Mouse (Mus musculus) lung, embryonic 16.5 days (tissue): ENCODE measurements around the gene Aoc3. TPM values are rescaled to one million over a fixed set of nuclear protein-coding genes. Genes with fewer than 3 reads are reported as not detected.
A peak's percentile ranks its signal among the peaks of the same experiment; 100 is the strongest.
"Not testable (repeated sequence)": the region's sequence is repeated elsewhere in the genome, so short reads cannot be mapped to it uniquely, and the experiment has no call there.

Source experiments
- ATAC-seq: fragments of 200-750 bp; cut with Nextera tagmentation; 2 replicates; pipeline ENCODE4 v1.8.0; 2017; ENCODE audit warnings: low read depth, mild to moderate bottlenecking, moderate library complexity
- H3K27ac ChIP-seq: fragments of 300-500 bp; sonication (generic); 2 replicates; pipeline ENCODE4 v1.5.1; 2014; ENCODE audit warnings: mild to moderate bottlenecking, control low read depth, low read length
- H3K27me3 ChIP-seq: fragments of 300-500 bp; sonication (generic); 2 replicates; pipeline ENCODE4 v1.6.1; 2014; ENCODE audit warnings: low read depth, low read length, mixed read lengths; ENCODE audit not compliant: control insufficient read depth, insufficient read depth
- H3K36me3 ChIP-seq: fragments of 300-500 bp; sonication (generic); 2 replicates; pipeline ENCODE4 v1.6.1; 2014; ENCODE audit warnings: low read length; ENCODE audit not compliant: control insufficient read depth, insufficient read depth
- H3K4me1 ChIP-seq: fragments of 300-500 bp; sonication (generic); replicated peaks from 2 replicates; pipeline ENCODE4 v1.6.1; 2014; ENCODE audit warnings: low read length, mixed read lengths; ENCODE audit not compliant: control insufficient read depth, insufficient read depth
- H3K4me2 ChIP-seq: fragments of 300-500 bp; sonication (generic); 2 replicates; pipeline ENCODE4 v1.6.1; 2014; ENCODE audit warnings: low read depth, low read length, control low read depth
- H3K4me3 ChIP-seq: fragments of 300-500 bp; sonication (generic); 2 replicates; pipeline ENCODE4 v1.5.1; 2014; ENCODE audit warnings: mild to moderate bottlenecking, low read length, control low read depth
- H3K9ac ChIP-seq: fragments of 300-500 bp; sonication (generic); 2 replicates; pipeline ENCODE4 v1.6.1; 2014; ENCODE audit warnings: low read length, control low read depth
- H3K9me3 ChIP-seq: fragments of 300-500 bp; sonication (generic); 2 replicates; pipeline ENCODE4 v1.6.1; 2016; ENCODE audit warnings: low read length; ENCODE audit not compliant: control insufficient read depth
- WGBS: fragments of 180-500 bp; shearing (Covaris S2); extraction: QIAGEN DNeasy Blood & Tissue Kit; methylation state at CpG from one replicate; pipeline ENCODE4 v1.1.7; 2014; 5-methylcytosine and 5-hydroxymethylcytosine counted together
- polyA plus RNA-seq: library from polyadenylated mRNA; unstranded; fragments of >200 nt; fragmentation: Nextera tagmentation; extraction: Ambion mirVana; gene quantifications from 2 replicates; pipeline ENCODE4 v1.2.1, GENCODE M21; 2015

Aoc3 gene
- polyA plus RNA-seq, 1 experiment from 2014 or later, result 1.9 TPM

DNA sequence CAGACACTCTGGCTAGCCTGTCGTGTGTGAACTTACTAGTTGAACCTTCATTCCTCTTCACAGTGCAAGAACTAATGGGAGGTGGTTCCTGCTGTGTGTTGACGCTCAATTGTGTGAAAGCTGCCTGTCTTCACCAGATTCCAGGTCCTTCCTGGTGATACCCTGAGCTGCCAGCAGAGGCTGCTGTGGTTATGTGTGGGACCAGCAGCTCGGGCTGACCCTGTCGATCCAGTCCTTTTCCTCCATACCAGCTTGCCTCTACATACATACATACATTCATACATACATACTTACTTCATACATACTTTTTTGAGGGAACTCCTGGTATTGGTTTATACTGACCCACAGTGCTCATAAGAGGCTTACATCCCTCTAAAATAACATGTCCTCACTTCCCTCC is 6.8 kb upstream of the Aoc3 start:
- H3K36me3 ChIP-seq, result peaks cover 58% of the 10 kb centered on the region
- no peak overlapping the region for H3K9ac ChIP-seq
- no peak overlapping the region for H3K4me3 ChIP-seq
- H3K9me3 ChIP-seq, result no peaks in the 10 kb centered on the region
- H3K4me1 ChIP-seq, result no peaks in the 10 kb centered on the region
- 8% methylated on average over 4 of the region's 4 CpGs for WGBS
- H3K4me2 ChIP-seq, result no peak overlapping the region
- no peak overlapping the region for H3K27ac ChIP-seq
- ATAC-seq, result peak; percentile 69
- no peaks in the 10 kb centered on the region for H3K27me3 ChIP-seq

DNA sequence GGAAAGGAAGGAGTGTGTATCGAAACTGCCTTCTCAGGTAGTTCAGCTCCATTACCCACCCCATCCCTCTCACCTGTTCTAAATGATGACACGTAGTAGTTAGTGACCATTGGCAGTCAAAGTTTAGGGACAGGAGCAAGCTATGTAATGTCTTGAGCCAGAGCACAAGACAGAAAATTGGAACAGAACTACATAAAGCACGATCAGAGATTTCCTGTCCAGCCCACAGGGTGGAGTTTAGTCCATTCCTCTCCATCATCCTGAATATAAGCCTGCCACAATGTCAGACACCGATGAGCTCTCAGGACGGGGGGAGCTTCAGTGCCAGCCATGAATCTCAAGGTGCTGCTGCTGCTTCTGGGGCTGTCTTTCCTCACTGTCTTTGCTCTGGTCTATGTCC is 5.6 kb upstream of the Aoc3 start, which contains the start of gene Aoc2:
Aoc2 (plus strand) TSS at position 301 of the 400 bp plus-strand sequence.
- Histone ChIP-seq H3K9ac (no peak within 1 kb of the TSS), H3K9me3 (no peaks in the 10 kb centered on the region), H3K4me3 (no peak within 1 kb of the TSS), H3K4me2 (no peak within 1 kb of the TSS), H3K4me1 (no peaks in the 10 kb centered on the region), H3K36me3 (peaks cover 46% of the 10 kb centered on the region), H3K27me3 (no peaks in the 10 kb centered on the region), H3K27ac (no peak within 1 kb of the TSS)
- WGBS, result 79% methylated on average over 5 of the region's 5 CpGs
- ATAC-seq, result no peak

DNA sequence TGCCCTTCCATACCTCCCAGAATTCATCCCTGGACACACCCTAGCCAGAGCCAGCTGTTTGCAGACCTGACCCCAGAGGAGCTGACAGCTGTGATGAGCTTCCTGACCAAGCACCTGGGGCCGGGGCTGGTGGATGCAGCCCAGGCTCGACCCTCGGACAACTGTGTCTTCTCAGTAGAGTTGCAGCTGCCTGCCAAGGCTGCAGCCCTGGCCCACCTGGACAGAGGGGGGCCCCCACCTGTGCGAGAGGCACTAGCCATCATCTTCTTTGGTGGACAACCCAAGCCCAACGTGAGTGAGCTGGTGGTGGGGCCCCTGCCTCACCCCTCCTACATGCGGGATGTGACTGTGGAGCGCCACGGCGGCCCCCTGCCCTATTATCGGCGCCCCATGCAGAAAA is 5.2 kb upstream of the Aoc3 start:
- ATAC-seq, result 0 out of 2 replicates have a peak, but pooled peaks have one; percentile 4
- H3K4me2 ChIP-seq, H3K27ac ChIP-seq, H3K27me3 ChIP-seq, H3K4me1 ChIP-seq, H3K9ac ChIP-seq, H3K9me3 ChIP-seq, H3K4me3 ChIP-seq: not testable (repeated sequence)
- WGBS, result 91% methylated on average over 11 of the region's 11 CpGs
- H3K36me3 ChIP-seq, result peaks cover 42% of the 10 kb centered on the region

GRCm38 (mm10) chr11:101326147-101326546 is 4.3 kb upstream of the Aoc3 start:
- no peaks in the 10 kb centered on the region for H3K27me3 ChIP-seq
- H3K27ac ChIP-seq, result no peak overlapping the region
- H3K36me3 ChIP-seq, result peaks cover 34% of the 10 kb centered on the region
- H3K4me3 ChIP-seq, result no peak overlapping the region
- no peak overlapping the region for H3K9ac ChIP-seq
- H3K4me2 ChIP-seq, result no peak overlapping the region
- WGBS, result 82% methylated on average over 11 of the region's 11 CpGs
- no peaks in the 10 kb centered on the region for H3K4me1 ChIP-seq
- ATAC-seq, result no peak
- no peaks in the 10 kb centered on the region for H3K9me3 ChIP-seq

DNA sequence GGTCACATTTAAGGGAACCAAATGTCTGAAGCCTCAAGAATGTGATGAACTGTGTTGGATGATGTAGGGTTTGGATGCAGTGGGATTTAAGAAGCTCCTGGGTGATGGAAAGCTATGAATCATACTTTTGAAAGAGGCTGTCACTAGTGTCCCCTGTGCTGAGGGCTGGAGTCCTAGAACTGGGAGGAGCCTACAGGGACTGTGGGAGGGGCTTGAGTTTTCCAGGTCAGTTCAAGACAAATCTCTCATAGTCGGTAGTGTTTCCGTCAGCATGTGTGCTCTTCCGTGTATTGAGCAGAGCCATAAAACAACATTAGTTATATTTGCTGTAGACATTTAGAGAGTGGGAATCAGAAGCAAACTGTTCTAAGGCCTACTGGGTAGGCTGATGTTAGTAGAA is 3.1 kb upstream of the Aoc3 start:
- no peaks in the 10 kb centered on the region for H3K27me3 ChIP-seq
- no peak overlapping the region for H3K27ac ChIP-seq
- H3K4me2 ChIP-seq, result no peak overlapping the region
- no peaks in the 10 kb centered on the region for H3K9me3 ChIP-seq
- no peak overlapping the region for H3K9ac ChIP-seq
- no peak for ATAC-seq
- H3K4me3 ChIP-seq, result no peak overlapping the region
- no peaks in the 10 kb centered on the region for H3K4me1 ChIP-seq
- H3K36me3 ChIP-seq, result peaks cover 24% of the 10 kb centered on the region
- WGBS, result 38% methylated on average over 3 of the region's 3 CpGs

DNA sequence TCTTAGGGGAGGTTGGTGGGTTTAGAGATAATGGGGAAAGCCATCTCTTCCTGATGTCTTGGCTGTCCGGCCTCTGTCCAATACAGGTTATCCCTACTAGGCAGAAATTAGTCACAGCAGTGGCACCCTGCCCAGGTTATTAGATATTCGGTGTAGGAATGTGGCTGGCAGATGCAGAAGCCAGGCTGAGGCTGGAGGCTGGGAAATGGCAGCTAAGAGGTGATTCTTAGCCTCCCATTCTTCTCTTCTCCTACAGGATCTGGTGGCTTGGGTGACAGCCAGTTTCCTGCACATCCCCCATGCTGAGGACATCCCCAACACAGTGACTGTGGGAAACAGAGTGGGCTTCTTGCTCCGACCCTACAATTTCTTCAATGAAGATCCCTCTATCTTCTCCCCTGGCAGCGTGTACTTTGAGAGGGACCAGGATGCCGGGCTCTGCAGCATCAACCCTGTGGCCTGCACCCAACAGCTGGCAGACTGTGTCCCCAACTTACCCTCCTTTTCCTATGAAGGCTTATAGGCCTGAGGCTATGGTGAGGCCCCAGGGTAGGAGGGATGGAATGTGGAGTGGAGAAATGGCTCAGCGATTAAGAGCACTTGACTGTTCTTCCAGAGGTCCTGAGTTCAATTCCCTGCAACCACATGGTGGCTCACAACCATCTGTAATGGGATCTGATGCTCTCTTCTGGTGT is 1.3 kb upstream of the Aoc3 start:
- WGBS, result 74% methylated on average over 6 of the region's 6 CpGs
- no peak for ATAC-seq
- H3K27ac ChIP-seq, result no peak overlapping the region

GRCm38 (mm10) chr11:101330961-101331360 is 556 bp downstream of the Aoc3 start:
- not testable (repeated sequence) for ATAC-seq, H3K9ac ChIP-seq, H3K9me3 ChIP-seq, H3K27me3 ChIP-seq, H3K4me1 ChIP-seq, H3K4me2 ChIP-seq, H3K36me3 ChIP-seq, H3K4me3 ChIP-seq
- H3K27ac ChIP-seq, result peak overlapping the region; percentile 25
- 67% methylated on average over 5 of the region's 6 CpGs for WGBS

More for the DNA sequence above, 1.3 kb upstream of the Aoc3 start:
- no peaks in the 10 kb centered on the region for H3K9me3 ChIP-seq
- no peak overlapping the region for H3K9ac ChIP-seq
- no peak overlapping the region for H3K4me3 ChIP-seq
- H3K36me3 ChIP-seq, result peaks cover 15% of the 10 kb centered on the region
- no peak overlapping the region for H3K4me2 ChIP-seq
- H3K27me3 ChIP-seq, result no peaks in the 10 kb centered on the region
- no peaks in the 10 kb centered on the region for H3K4me1 ChIP-seq

DNA sequence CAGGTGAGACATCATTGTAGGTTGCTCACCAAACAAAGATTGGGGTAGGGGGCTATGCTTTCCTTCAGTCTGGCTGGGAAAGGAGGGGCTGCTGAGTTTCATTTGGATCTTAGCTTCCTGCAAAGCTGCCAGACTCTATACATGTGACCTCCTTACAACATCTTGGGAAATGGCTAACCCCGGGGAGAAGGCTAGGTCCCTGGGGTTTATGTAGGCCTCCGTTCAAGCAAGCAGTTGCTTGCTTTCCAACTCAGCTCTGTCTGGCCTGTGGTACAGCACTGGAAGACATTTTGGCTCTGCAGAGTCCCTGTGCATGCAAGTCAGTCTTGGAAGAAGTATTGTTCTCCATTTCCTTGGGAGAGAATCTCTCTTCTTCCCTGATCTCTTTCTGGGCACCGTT is 2.1 kb downstream of the Aoc3 start:
- 73% methylated on average over 3 of the region's 3 CpGs for WGBS
- Histone ChIP-seq H3K4me1 (no peaks in the 10 kb centered on the region; the same call in 1 of the 2 replicates), H3K27ac (no peak overlapping the region), H3K27me3 (no peaks in the 10 kb centered on the region), H3K36me3 (no peaks in the 10 kb centered on the region), H3K9me3 (no peaks in the 10 kb centered on the region), H3K4me3 (0 out of 2 replicates have a peak overlapping the region, but pooled peaks have one; percentile 6), H3K4me2 (no peak overlapping the region), H3K9ac (no peak overlapping the region)
- ATAC-seq, result no peak

GRCm38 (mm10) chr11:101334023-101334422 is 3.6 kb downstream of the Aoc3 start:
- H3K27ac ChIP-seq, result no peak overlapping the region
- H3K9me3 ChIP-seq, result no peaks in the 10 kb centered on the region
- peak overlapping the region; percentile 22; the same call in 1 of the 2 replicates for H3K4me2 ChIP-seq
- no peak overlapping the region for H3K4me3 ChIP-seq
- H3K36me3 ChIP-seq, result no peaks in the 10 kb centered on the region
- WGBS, result 47% methylated on average over 10 of the region's 10 CpGs
- no peak overlapping the region for H3K9ac ChIP-seq
- no peak for ATAC-seq
- H3K27me3 ChIP-seq, result no peaks in the 10 kb centered on the region
- H3K4me1 ChIP-seq, result peaks cover 5% of the 10 kb centered on the region
